Mouse (Mus musculus): ENCODE results near the gene Glis1.

GRCm38 (mm10) chr4:107479015-107479414, 44.6 kb downstream of the Glis1 start:
- TF ChIP-seq CTCF (IDR thresholded peaks at IDR 0.05; ENCODE audit: low read depth) (no peak), EP300 (IDR thresholded peaks at IDR 0.05; ENCODE audit: low read depth) (no peak)

Data from heart, postnatal 0 days (tissue).